Mouse (Mus musculus) G1E (cell line): ENCODE measurements around the gene Stt3a.

Experiments used
- CTCF ChIP-seq: IDR thresholded peaks from 2 replicates; pipeline ENCODE4 v1.5.1; 2012; ENCODE audit warnings: low read depth, low read length, inconsistent platforms, mixed read lengths
- GATA1 ChIP-seq: IDR thresholded peaks from 2 replicates; pipeline ENCODE4 v1.6.1; 2012; ENCODE audit warnings: borderline replicate concordance, low read length, inconsistent platforms, mixed read lengths

GRCm38 (mm10) chr9:36726131-36727033, 41.1 kb downstream of the Stt3a start:
- no peak for TF ChIP-seq CTCF
- TF ChIP-seq GATA1 = no peak
